ENCODE assay signal across 14 mouse cellular contexts in genomic region chr5:105623074-105623713, GRCm38 (mm10).
DNase-seq lines count a peak whose midpoint lies in the region; ATAC-seq and TF ChIP-seq lines count a peak whose summit lies in the region.
"Had no signal": no experiment of that assay in that cellular context is flagged by ENCODE, and none has a peak within 500 bp of the region (broad histone marks: within the 10 kb centered on the region; RNA-seq: fewer than 3 reads in every experiment).

No protein-coding gene starts in this region.

- H3K9me3 ChIP-seq in kidney, postnatal 0 days (replicated peaks; ENCODE audit: low read length): no peaks in the 10 kb centered on the region
- no peaks in the 10 kb centered on the region for H3K9me3 ChIP-seq in liver, postnatal 0 days (ENCODE audit: low read length)
- H3K9me3 ChIP-seq: megakaryocyte, embryonic 14.5 days had no signal

- ATAC-seq in kidney, postnatal 0 days (replicated peaks; ENCODE audit: low FRiP score, low read depth): no peak
- ATAC-seq in liver, postnatal 0 days: peak; percentile 33; the same call in 1 of the 2 replicates
- ATAC-seq: hindbrain, postnatal 0 days had no signal

- DNase-seq in heart, adult 11 months: peak; percentile 93
- no peak for DNase-seq in heart, postnatal 25 days (ENCODE audit: low spot score)
- peak; percentile 49 for DNase-seq in kidney, postnatal 0 days (ENCODE audit: low spot score)
- no peak for DNase-seq in kidney, adult 8-10 months
- peak; percentile 48 for DNase-seq in A20 (ENCODE audit: low read depth, low spot score)
- DNase-seq in liver, postnatal 0 days: no peak
- no peak for DNase-seq in urinary bladder, postnatal 36 days (ENCODE audit: low spot score in 2 of 2)
- DNase-seq in testis, postnatal 14 days (ENCODE audit: low spot score): no peak
- DNase-seq: B cell, adult 2 months; cerebellum, adult 9-10 months; layer of hippocampus, adult 9-11 months; thymus, adult 2 months had no signal

- intact Hi-C loops in heart, postnatal 25 days (cut with DNase I): loop anchor here (2.0 kb wide), 1 partner anchor 26 kb away; no protein-coding TSS in a partner anchor

- WGBS in kidney, postnatal 0 days: 52% methylated on average over 4 of the region's 4 CpGs
- 38% methylated on average over 4 of the region's 4 CpGs for WGBS in liver, postnatal 0 days (ENCODE audit: insufficient replicate concordance)

- H3K4me3 ChIP-seq in kidney, postnatal 0 days (replicated peaks; ENCODE audit: low read depth, low read length): no peak overlapping the region
- H3K4me3 ChIP-seq in liver, postnatal 0 days (ENCODE audit: low read depth, low read length): no peak overlapping the region
- H3K4me3 ChIP-seq: megakaryocyte, embryonic 14.5 days had no signal

- no peaks in the 10 kb centered on the region for H3K36me3 ChIP-seq in kidney, postnatal 0 days (ENCODE audit: insufficient read depth, low read length)
- H3K36me3 ChIP-seq in liver, postnatal 0 days (replicated peaks; ENCODE audit: insufficient read depth, low read length): no peaks in the 10 kb centered on the region

- H3K27me3 ChIP-seq in kidney, postnatal 0 days (ENCODE audit: insufficient read depth, low read length): no peaks in the 10 kb centered on the region
- no peaks in the 10 kb centered on the region for H3K27me3 ChIP-seq in liver, postnatal 0 days (ENCODE audit: insufficient read depth, low read length)
- H3K27me3 ChIP-seq: megakaryocyte, embryonic 14.5 days had no signal

- no peak overlapping the region for H3K4me2 ChIP-seq in kidney, postnatal 0 days (ENCODE audit: low read length)
- 0 out of 2 replicates have a peak overlapping the region, but pooled peaks have one; percentile 13 for H3K4me2 ChIP-seq in liver, postnatal 0 days (ENCODE audit: low read depth, low read length)

- no peak for TF ChIP-seq CTCF in kidney, postnatal 0 days (IDR thresholded peaks at IDR 0.05; ENCODE audit: low read depth)
- TF ChIP-seq CTCF in liver, postnatal 0 days (IDR thresholded peaks at IDR 0.05; ENCODE audit: low read depth): no peak

- H3K27ac ChIP-seq in kidney, postnatal 0 days: peak overlapping the region; percentile 36; the same call in 1 of the 2 replicates
- peak overlapping the region; percentile 22; the same call in 1 of the 2 replicates for H3K27ac ChIP-seq in liver, postnatal 0 days (ENCODE audit: low read depth)
- H3K27ac ChIP-seq: hindbrain, postnatal 0 days had no signal

- H3K9ac ChIP-seq in kidney, postnatal 0 days (ENCODE audit: low read depth, low read length): no peak overlapping the region
- no peak overlapping the region for H3K9ac ChIP-seq in liver, postnatal 0 days (replicated peaks)

- H3K4me1 ChIP-seq in kidney, postnatal 0 days (replicated peaks; ENCODE audit: insufficient read depth, low read length): 0 out of 2 replicates have a peak, but pooled peaks cover 4% of the 10 kb centered on the region
- peaks cover 15% of the 10 kb centered on the region; the same call in 1 of the 2 replicates for H3K4me1 ChIP-seq in liver, postnatal 0 days (ENCODE audit: insufficient read depth)

- no peak for TF ChIP-seq EP300 in liver, postnatal 0 days (IDR thresholded peaks at IDR 0.05; ENCODE audit: low read depth)

Comparison
In these comparisons a context has a peak if more than half of its experiments do, and no peak if none do; other contexts are left out.
1. DNase-seq: peak in heart, adult 11 months (single experiment), kidney, postnatal 0 days (single experiment) and A20 (single experiment); none in heart, postnatal 25 days (single experiment), kidney, adult 8-10 months (0 of 2), liver, postnatal 0 days (single experiment), urinary bladder, postnatal 36 days (0 of 2) and testis, postnatal 14 days (single experiment).